Mouse (Mus musculus): Measurements from ENCODE around the gene Rhbdd1. TPM values are rescaled to one million over a fixed set of nuclear protein-coding genes. Genes with fewer than 3 reads are reported as not detected.

Gene Rhbdd1
- 11.8 and 13.3 TPM in 2 replicates for polyA plus RNA-seq (2016; fragmentation: Nextera tagmentation; extraction: Ambion mirVana)

DNA sequence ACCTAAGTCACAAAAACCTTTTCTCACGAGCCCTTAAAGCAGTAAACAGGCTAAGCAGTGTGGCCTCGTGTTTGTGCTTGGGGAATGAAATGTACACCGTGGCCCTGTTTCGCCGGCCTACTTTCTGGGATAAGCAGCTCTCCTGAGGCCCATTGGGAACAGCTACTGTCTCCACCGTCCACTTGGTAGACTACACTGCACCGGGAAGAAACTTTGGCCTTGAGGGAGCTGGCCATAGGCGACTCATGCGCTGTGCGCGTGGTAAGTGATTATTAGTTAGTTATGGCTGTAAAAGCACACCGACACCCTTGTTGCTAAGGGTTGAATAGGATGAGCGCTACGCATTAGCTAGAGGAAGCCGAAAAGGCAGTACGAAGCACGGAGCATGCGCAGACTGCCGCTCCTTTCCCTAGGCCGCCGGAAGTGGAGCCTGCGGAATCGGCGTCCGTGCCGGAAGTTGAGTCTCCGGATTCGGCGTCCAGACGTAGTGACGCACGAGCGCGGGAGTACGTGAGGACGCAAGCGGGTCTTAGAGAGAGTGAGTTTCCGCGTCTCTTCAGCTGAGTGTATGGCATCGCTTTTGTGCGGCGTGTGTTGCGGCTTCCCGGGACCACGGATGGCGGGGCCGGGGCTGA is at the start of gene Rhbdd1:
TSS of gene Rhbdd1 (plus strand) at position 342 of the 635 bp plus-strand sequence.
- Histone ChIP-seq H3K9ac (peak within 1 kb of the TSS; percentile 86), H3K27me3 (replicated peaks) (peaks cover 10% of the 10 kb centered on the region), H3K36me3 (no peaks in the 10 kb centered on the region), H3K4me3 (peak within 1 kb of the TSS; percentile 80), H3K4me2 (peak within 1 kb of the TSS; percentile 75), H3K27ac (peak within 1 kb of the TSS; percentile 93), H3K9me3 (replicated peaks) (no peaks in the 10 kb centered on the region), H3K4me1 (peaks cover 17% of the 10 kb centered on the region)
- 6% methylated on average over 47 of the region's 47 CpGs for WGBS (ENCODE audit: insufficient replicate concordance)
- ATAC-seq = peak; percentile 99

DNA sequence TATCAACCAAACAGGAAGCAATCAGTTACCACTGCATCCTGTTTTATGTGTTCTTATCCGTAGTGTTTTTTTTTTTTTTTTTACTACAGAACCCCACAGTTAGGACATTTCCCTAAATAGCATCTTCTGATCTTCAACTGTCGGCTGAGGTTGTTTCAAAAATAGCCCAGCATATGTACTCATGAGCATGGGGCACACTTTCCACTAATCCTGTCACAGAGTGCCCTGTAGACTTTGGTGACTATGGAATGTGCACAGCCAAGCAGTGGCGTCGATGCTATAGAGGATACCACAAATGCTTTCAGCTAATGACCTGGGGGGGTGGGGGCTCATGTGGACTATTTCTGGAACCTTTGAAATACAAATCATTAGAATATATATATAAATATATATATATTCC is 48.7 kb upstream of the Rhbdd1 start:
- Histone ChIP-seq H3K27ac (no peak overlapping the region), H3K27me3 (replicated peaks) (peaks cover 3% of the 10 kb centered on the region; the same call in 1 of the 2 replicates), H3K9ac (no peak overlapping the region), H3K9me3 (replicated peaks) (no peaks in the 10 kb centered on the region), H3K36me3 (peaks cover 5% of the 10 kb centered on the region; the same call in 1 of the 2 replicates), H3K4me2 (no peak overlapping the region), H3K4me1 (no peaks in the 10 kb centered on the region), H3K4me3 (no peak overlapping the region)
- ATAC-seq = no peak
- WGBS (ENCODE audit: insufficient replicate concordance) = 32% methylated on average over 4 of the region's 4 CpGs

DNA sequence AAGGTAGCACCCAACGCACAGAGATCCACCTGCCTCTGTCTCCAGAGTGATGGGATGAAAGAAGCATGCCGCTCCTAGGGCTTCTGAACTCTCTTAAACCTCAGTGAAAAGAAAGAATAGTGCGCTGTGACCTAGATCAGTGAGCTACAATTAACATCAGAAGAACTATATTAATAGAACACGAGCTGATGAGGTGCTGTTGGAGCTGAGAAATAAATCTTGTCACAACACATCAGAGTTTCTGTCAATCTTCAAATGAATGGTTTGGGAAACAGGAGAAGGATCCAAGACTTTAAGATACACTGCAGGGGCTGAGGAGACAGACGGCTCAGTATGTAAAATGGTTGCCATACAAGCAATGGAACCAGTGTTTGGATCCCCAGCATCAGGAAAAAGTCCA is 44.0 kb upstream of the Rhbdd1 start:
- ATAC-seq = no peak
- Histone ChIP-seq H3K4me2 (no peak overlapping the region), H3K27me3 (replicated peaks) (peaks cover 3% of the 10 kb centered on the region; the same call in 1 of the 2 replicates), H3K9ac (no peak overlapping the region), H3K27ac (no peak overlapping the region), H3K36me3 (peaks cover 5% of the 10 kb centered on the region; the same call in 1 of the 2 replicates), H3K9me3 (replicated peaks) (no peaks in the 10 kb centered on the region), H3K4me3 (no peak overlapping the region), H3K4me1 (no peaks in the 10 kb centered on the region)
- WGBS (ENCODE audit: insufficient replicate concordance) = 70% methylated on average over 5 of the region's 5 CpGs

DNA sequence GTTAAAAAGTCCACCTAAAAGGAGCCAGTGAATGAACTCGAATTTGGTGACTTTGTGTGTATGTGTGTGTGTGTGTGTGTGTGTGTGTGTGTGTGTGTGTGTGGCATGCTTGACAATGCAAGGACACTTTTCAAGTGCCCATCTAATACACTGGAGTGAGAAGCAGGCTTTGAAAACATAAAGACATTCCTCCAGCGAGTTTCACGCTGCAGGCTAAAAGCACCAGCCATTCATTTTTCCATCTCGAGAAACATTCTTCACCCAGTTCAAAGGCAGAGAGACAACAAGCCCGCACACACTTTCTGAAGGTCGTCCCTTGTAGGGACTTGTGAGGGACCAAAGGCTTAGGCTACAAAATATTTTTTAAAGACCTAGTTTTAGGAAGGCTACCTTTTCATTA is 42.7 kb upstream of the Rhbdd1 start:
- 60% methylated on average over 6 of the region's 6 CpGs for WGBS (ENCODE audit: insufficient replicate concordance)
- H3K4me1 ChIP-seq = no peaks in the 10 kb centered on the region
- H3K4me3 ChIP-seq = no peak overlapping the region
- no peak for ATAC-seq
- H3K36me3 ChIP-seq = peaks cover 7% of the 10 kb centered on the region
- H3K9me3 ChIP-seq (replicated peaks) = no peaks in the 10 kb centered on the region
- H3K27me3 ChIP-seq (replicated peaks) = peaks cover 3% of the 10 kb centered on the region; the same call in 1 of the 2 replicates
- H3K4me2 ChIP-seq = no peak overlapping the region
- no peak overlapping the region for H3K27ac ChIP-seq
- no peak overlapping the region for H3K9ac ChIP-seq

DNA sequence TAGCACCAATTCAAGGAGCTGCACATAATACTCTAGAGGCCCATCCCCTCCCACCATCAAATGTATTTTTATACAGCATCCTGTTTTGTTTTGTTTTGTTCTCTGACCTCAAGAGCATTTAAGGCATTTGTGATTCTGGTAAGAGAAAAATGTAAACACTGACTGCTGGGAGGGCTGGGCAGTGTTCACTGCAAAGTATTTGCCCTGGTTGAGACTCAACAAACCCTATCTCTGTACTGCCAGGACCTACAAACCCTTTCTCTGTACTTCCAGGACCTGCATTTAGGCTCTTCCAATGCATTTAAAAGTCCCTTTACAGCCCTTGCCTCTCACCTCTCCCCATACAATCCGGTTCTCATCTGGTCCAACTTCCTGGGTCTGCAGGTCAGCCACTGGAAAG is 41.9 kb upstream of the Rhbdd1 start:
- Histone ChIP-seq H3K36me3 (peaks cover 7% of the 10 kb centered on the region), H3K27me3 (replicated peaks) (peaks cover 3% of the 10 kb centered on the region; the same call in 1 of the 2 replicates), H3K4me1 (no peaks in the 10 kb centered on the region), H3K9me3 (replicated peaks) (no peaks in the 10 kb centered on the region), H3K4me2 (no peak overlapping the region), H3K4me3 (no peak overlapping the region), H3K27ac (no peak overlapping the region), H3K9ac (no peak overlapping the region)
- no peak for ATAC-seq
- WGBS (ENCODE audit: insufficient replicate concordance) = 37% methylated on average over 1 of the region's 1 CpGs

DNA sequence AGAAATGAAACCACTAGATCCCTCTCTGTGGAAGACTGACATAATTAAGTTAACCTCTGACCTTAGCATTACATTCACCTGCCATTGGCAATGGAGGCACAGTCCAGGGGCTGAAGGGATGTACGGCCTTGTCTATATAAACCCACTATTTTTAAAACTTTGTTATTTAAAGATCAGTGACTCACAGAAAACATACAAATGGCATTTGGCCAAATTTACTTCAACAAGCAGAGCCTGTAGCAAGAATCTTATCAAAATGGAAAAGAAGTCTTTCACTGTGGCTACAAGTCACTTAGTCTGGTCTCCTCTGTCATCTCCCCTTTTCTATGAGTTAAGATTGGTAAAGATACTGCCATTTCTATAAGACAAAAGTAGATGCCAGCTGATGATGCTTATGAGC is 36.5 kb upstream of the Rhbdd1 start:
- H3K27me3 ChIP-seq (replicated peaks) = no peaks in the 10 kb centered on the region; the same call in 1 of the 2 replicates
- no peak overlapping the region for H3K27ac ChIP-seq
- no peak for ATAC-seq
- whole genome bisulfite sequencing (ENCODE audit: insufficient replicate concordance) = 79% methylated on average over 1 of the region's 1 CpGs
- no peaks in the 10 kb centered on the region for H3K9me3 ChIP-seq (replicated peaks)
- no peak overlapping the region for H3K9ac ChIP-seq
- H3K4me3 ChIP-seq = no peak overlapping the region
- peaks cover 13% of the 10 kb centered on the region for H3K4me1 ChIP-seq
- no peak overlapping the region for H3K4me2 ChIP-seq
- peaks cover 2% of the 10 kb centered on the region; the same call in 1 of the 2 replicates for H3K36me3 ChIP-seq

DNA sequence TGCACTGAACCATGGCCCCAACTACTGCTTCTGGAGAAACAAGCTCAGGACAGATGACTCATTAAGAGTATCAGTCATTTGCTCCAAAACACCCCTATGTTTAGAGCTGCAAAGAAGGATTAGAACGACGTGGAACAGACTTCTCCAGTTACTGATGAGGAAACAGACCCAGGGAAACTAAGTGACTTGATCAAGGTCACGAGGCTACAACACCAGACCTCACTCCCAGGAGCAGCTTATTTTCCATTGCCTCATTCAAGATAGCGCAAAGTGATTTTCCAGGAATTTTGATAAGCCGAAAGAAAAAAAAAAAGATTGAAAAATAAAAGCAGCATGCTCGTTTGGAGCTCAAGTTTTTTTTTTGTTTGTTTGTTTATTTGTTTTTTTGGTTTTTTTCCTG is 34.4 kb upstream of the Rhbdd1 start:
- Histone ChIP-seq H3K9ac (no peak overlapping the region), H3K36me3 (peaks cover 2% of the 10 kb centered on the region; the same call in 1 of the 2 replicates), H3K4me2 (no peak overlapping the region), H3K4me1 (peaks cover 13% of the 10 kb centered on the region), H3K4me3 (no peak overlapping the region), H3K27me3 (replicated peaks) (peaks cover 15% of the 10 kb centered on the region), H3K9me3 (replicated peaks) (no peaks in the 10 kb centered on the region), H3K27ac (no peak overlapping the region)
- WGBS (ENCODE audit: insufficient replicate concordance) = 63% methylated on average over 6 of the region's 6 CpGs
- no peak for ATAC-seq

DNA sequence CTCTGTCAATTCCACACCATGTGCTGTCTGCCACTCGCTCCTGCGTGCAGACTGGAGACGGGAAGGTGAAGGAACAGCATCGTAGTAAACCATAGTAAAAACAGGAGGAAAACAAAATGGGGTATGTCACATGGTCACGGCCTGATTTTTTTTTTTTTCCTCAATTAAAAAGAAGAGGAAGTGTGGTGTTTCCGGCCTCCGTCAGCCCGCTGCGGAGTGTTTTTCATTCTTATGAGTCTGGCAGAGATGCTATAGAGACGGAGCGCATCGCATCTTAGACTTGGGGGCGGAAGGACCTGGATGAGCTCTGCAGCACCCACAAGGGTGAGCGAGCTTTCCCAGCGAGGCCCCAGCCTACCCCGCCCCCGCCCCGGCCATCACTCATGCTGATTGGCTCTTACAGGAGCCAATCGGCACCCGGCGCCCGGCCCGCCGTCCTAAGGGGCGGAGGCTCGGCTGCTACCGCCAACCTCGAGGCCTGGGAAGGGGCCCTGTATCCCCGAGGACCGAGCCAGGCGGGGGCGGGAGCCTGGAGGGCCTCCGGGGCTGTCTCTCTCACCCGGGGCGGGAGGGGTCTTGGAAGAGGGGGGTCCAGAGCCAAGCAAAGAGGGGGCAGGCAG is 33.1 kb upstream of the Rhbdd1 start:
- Histone ChIP-seq H3K4me3 (peak overlapping the region; percentile 63), H3K9ac (peak overlapping the region; percentile 79), H3K36me3 (peaks cover 7% of the 10 kb centered on the region), H3K27ac (peak overlapping the region; percentile 77), H3K4me1 (peaks cover 13% of the 10 kb centered on the region), H3K27me3 (replicated peaks) (peaks cover 28% of the 10 kb centered on the region), H3K4me2 (peak overlapping the region; percentile 86), H3K9me3 (replicated peaks) (no peaks in the 10 kb centered on the region)
- under 1% methylated on average over 35 of the region's 35 CpGs for WGBS (ENCODE audit: insufficient replicate concordance)
- peak; percentile 99 for ATAC-seq

DNA sequence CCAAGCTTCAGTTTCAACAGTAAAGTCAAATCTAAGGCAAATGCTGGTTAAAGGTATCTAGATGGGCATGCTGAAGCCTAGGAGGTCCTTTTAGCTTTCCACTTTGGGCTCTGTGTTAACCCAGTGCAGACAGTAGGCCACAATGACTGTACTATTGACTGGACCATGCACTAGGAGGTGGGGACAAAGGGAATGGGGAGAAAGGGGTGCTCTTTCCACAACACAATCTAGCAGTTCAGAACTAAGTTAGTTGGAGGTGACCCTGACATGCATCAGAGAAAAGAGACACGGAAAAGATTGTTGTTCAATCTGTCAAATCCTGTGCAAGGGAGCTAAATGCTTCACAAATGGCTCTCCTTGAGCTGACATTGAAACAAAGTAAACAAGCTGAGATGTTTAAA is 32.4 kb upstream of the Rhbdd1 start:
- Histone ChIP-seq H3K4me3 (peak overlapping the region; percentile 63), H3K27me3 (replicated peaks) (peaks cover 36% of the 10 kb centered on the region), H3K4me1 (peaks cover 13% of the 10 kb centered on the region), H3K36me3 (peaks cover 15% of the 10 kb centered on the region), H3K27ac (peak overlapping the region; percentile 77), H3K4me2 (peak overlapping the region; percentile 86), H3K9me3 (replicated peaks) (no peaks in the 10 kb centered on the region), H3K9ac (peak overlapping the region; percentile 79; the same call in 1 of the 2 replicates)
- 55% methylated on average over 1 of the region's 1 CpGs for WGBS (ENCODE audit: insufficient replicate concordance)
- ATAC-seq = no peak

DNA sequence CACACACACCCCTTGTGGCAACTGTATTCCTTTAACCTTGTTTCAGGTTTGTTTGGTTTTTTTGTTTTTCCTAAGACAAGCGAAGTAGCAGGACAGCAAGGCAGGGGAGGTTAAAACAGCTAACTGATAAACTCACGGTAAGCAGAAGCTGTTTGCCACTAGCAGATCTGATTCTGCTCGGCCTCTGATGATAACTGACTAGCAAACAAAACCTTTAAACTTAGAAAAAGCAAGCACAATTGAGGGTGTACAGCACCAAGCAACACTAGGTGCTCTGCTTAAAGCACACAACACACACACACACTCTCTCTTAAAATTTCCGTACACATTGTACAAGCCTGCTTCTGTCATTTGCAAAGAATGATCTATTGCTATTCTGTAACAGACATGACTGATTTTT is 31.8 kb upstream of the Rhbdd1 start:
- 35% methylated on average over 4 of the region's 4 CpGs for WGBS (ENCODE audit: insufficient replicate concordance)
- Histone ChIP-seq H3K9me3 (replicated peaks) (no peaks in the 10 kb centered on the region), H3K27me3 (replicated peaks) (peaks cover 41% of the 10 kb centered on the region), H3K4me3 (peak overlapping the region; percentile 63; the same call in 1 of the 2 replicates), H3K9ac (0 out of 2 replicates have a peak overlapping the region, but pooled peaks have one; percentile 10), H3K36me3 (peaks cover 16% of the 10 kb centered on the region), H3K4me2 (peak overlapping the region; percentile 86), H3K4me1 (peaks cover 13% of the 10 kb centered on the region), H3K27ac (peak overlapping the region; percentile 77)
- no peak for ATAC-seq

DNA sequence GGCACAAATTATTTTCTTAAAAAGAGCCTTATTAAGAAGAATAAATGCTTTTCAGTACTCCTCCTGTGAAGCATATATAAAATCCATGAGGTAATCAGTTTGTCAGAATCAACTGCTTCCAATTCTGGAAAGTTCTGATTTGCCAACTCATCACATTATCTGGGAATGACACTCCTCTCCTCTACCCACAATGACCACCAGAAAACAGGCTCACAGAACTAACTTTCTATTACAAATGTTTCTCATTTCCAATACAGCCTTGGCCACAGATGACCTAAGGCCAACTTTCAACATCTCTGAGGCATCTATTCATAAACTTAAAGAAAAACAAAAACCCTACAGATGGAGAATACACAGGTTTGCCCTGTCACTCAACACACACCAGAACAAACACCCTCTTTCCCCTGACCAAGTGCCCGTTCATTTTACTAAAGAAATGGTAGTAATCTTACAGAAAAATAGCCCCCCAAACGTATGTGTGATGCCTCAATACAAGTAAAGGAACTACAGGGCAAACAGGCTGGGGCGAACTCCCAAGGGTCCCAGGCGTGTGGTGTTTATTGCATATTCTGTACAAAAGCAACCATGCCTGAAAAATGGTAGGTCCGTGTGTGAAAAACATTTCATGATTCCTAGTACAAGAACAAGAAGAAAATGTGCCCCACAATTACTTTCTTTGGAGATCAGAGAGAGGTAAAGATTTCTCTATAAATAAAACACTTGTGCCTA is 30.6 kb upstream of the Rhbdd1 start:
- Histone ChIP-seq H3K4me3 (peak overlapping the region; percentile 30), H3K9me3 (replicated peaks) (no peaks in the 10 kb centered on the region), H3K27ac (no peak overlapping the region), H3K27me3 (replicated peaks) (peaks cover 53% of the 10 kb centered on the region), H3K9ac (peak overlapping the region; percentile 22; the same call in 1 of the 2 replicates), H3K4me1 (peaks cover 13% of the 10 kb centered on the region), H3K4me2 (peak overlapping the region; percentile 32), H3K36me3 (peaks cover 16% of the 10 kb centered on the region)
- no peak for ATAC-seq
- WGBS (ENCODE audit: insufficient replicate concordance) = 44% methylated on average over 5 of the region's 5 CpGs

All from liver, embryonic 12.5 days (tissue).